Mouse (Mus musculus): ENCODE measurements around the gene Fam92b.

Fam92b gene

GRCm38 (mm10) chr8:120190107-120190809 lies 13.0 kb upstream of the Fam92b start:
- no peak for DNase-seq (ENCODE audit: low spot score in 2 of 2)

DNA sequence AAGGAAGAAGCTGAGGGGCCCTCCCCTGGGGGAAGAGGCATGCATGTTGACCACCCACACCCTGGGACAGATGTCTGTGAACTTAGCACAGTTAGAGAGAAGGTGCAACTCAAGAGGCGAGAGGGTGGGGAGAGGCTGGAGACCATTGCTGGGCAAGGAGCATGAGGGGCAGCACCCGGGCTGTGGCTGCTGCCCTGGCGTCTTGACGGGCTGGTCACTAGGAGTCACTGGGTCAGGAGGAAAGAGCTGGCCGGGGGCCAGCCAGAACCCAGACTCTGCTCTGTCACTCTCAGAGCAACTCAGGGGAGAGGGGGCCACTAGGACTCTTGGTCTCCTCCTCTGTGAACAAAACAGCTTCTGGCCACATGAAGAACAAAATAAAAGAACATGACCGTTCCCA lies 12.2 kb upstream of the Fam92b start:
- DNase-seq (ENCODE audit: low spot score in 2 of 2), result no peak

- DNase-seq (ENCODE audit: low spot score in 2 of 2), result no peak
Measured at GRCm38 (mm10) chr8:120188510-120188909, 11.2 kb upstream of the Fam92b start.

- DNase-seq (ENCODE audit: low spot score in 2 of 2), result no peak
Measured at GRCm38 (mm10) chr8:120186454-120186853, 9.2 kb upstream of the Fam92b start.

DNA sequence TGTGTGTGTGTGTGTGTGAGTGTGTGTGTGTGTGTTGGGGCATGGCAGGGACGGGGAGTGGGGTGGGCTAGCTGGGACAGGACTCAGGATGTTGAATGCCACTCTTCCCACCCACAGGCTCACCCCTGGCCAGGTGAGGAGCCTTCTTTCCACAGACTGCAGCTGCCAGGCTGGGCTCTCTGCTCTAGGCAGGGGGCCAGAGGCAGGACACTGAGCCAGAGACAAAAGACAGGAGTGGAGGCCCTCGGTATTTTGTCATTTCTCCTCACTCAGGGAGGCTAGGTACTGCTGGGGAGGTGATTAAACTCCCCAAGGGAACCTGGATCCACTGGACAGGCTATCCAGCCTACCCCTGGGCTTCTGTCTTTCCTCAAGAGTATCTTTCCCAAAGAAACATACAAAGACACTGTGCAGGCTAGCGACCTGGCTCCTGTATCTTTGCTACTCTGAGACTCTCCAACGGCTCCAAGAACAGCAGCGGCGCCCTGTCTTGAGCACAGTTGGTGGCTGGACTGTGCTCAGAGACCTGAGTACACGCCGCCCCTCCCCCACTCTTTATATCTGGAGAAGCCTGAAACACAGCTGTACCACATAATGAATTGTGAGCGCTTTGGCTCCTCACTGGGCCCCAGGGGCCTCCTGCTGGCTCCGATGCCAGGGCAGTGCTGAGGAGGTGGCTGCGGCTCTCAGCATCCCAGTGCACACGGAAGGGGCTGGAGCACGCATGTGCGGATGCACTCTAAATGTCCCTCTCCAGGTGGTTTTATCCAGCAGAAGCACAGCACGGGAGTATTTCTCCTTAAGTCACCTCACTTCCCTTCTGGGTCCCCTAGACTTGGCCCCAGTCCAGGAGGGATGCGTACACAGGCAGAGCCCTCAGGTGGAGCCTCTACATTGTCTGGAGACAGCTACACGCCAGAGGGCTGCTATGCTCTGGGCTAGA lies 7.9 kb upstream of the Fam92b start:
- no peak for DNase-seq (ENCODE audit: low spot score in 2 of 2)

DNA sequence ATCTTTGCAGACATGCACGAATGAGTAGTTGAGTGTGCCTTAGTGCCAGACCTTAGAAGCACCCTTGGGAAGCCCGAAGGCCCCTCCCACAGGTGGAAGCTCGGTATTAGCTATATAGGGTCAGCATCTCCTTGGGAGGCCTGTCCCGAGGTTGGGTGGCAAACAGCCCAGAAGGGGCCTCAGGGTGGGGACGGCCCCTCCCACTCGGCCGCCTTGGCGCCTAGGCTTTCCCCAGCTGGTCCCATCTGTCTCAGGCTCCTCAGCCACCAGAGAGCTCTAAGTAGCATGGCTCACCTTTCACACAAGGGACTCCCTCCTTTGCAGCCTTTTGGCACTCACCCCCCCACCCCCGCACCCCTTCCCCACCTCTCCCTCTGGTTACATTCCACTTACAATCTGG lies 7.1 kb upstream of the Fam92b start:
- DNase-seq (ENCODE audit: low spot score in 2 of 2), result no peak

DNA sequence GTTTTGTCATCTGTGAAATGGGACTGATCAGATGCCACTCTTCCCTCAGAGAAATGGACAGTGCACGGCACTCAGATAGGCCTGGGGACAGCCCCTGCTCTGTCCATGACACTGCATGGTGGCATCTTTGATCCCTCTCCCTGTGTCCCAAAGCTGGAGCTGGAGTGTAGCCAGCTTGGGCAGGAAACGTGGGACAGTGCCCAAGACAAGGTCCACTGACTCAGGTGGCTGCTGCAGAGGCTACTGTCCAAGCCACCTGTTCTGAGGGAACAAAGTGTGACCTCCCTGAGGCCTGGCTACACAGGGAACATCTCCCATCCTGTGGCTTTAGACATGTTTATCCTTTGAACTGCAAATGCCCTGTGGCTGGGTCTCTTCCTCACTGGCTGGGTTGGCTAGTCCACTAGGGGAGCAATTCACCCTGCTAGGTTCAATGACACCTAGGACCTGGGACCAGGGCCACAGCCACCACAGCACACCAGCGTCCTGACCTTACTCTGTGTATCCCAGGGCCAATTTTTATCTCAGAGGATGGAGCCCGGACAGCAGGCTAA lies 4.7 kb upstream of the Fam92b start:
- DNase-seq (ENCODE audit: low spot score in 2 of 2), result no peak

DNA sequence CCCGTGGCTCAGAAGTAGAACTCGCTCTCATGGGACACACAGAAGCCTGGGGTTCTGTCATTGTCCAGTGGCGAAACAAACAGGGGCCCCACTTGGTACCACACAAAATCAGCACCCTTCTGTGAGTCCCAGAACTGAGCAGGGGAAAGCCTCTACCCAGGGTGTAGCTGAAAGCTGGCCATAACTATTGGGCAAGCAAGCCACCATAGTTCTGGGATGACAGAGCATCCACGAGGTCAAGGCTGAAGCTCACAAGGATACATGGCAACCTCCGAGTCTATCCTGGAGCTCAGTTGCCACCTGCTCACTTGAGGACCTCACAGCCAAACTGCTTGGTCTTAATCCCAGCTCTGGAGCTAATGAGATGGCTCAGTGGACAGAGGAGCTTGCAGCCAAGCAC lies 4.0 kb upstream of the Fam92b start:
- DNase-seq (ENCODE audit: low spot score in 2 of 2), result no peak

GRCm38 (mm10) chr8:120180445-120180970 lies 3.2 kb upstream of the Fam92b start:
- no peak for DNase-seq (ENCODE audit: low spot score in 2 of 2)

DNA sequence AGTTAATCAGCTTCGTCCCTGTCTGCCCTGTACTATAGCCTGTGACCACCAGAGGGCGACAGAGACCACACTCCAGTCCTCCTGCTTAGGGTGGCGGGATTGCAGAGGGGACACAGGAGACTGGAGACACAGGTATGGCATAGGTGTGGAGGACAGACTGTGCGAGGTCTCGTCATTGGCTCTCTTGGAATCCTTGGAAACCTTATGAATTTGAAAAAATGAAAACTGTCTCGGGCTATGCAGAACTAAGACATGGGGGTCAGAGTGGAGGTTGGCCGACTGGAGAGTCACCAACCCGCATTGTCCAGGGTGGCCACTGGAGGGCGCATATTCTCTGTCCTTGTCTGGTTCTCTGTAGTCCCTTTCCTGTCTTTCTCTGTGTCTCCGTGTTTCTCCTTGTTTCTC lies 1.8 kb upstream of the Fam92b start:
- peak; percentile 65 to 89 for DNase-seq (ENCODE audit: low spot score in 2 of 2)

- no peak for DNase-seq (ENCODE audit: low spot score in 2 of 2)
Measured at GRCm38 (mm10) chr8:120178124-120178514, 853 bp upstream of the Fam92b start.

GRCm38 (mm10) chr8:120176605-120177004 lies 661 bp downstream of the Fam92b start:
- no peak for DNase-seq (ENCODE audit: low spot score in 2 of 2)

GRCm38 (mm10) chr8:120174606-120175005 lies 2.7 kb downstream of the Fam92b start:
- no peak for DNase-seq (ENCODE audit: low spot score in 2 of 2)

DNA sequence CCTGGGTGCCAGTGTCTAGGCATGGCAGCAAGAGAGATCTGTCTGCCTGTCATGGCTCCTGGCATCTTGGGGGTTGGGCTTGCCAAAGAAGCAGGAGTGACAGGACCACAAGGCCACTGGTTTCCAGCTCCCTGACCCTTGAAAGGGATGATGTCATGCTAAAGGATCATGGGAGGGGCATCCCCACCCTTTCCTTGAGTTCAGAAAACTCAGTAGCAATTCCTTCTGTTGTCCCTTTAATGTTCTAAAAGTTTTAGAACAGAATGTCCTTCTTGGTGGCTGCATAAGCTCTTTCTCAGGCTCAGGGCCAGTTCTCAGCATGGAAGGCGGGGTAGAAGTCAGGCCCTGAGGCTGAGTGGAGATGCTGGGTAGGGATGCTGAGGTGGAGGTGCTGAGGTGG lies 4.1 kb downstream of the Fam92b start:
- DNase-seq (ENCODE audit: low spot score in 2 of 2), result no peak

DNA sequence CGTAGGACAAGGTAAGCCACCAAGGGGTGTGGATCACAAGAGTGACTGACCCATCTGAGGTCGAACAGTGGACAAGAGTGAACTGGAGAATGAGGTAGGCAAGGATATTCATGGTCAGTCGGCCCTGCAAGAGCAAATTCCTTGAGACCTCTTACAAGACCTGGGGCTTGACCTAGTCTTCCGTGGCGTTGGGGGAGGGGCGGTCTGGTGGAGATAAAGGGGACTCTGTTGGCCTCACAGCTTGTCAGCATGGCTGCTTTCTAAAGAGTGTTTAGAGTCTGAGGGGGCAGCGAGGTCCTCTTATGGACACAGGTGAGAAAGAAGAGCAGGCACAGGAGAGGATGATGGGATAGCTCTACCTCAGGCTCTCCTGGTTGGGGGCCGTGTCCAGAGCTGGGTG lies 8.1 kb downstream of the Fam92b start:
- no peak for DNase-seq (ENCODE audit: low spot score in 2 of 2)

- DNase-seq (ENCODE audit: low spot score in 2 of 2), result peak in 1 of 2 experiments; percentile 61
Measured at GRCm38 (mm10) chr8:120167821-120168220, 9.4 kb downstream of the Fam92b start.

GRCm38 (mm10) chr8:120167136-120167535 lies 10.1 kb downstream of the Fam92b start:
- DNase-seq (ENCODE audit: low spot score in 2 of 2), result no peak

DNA sequence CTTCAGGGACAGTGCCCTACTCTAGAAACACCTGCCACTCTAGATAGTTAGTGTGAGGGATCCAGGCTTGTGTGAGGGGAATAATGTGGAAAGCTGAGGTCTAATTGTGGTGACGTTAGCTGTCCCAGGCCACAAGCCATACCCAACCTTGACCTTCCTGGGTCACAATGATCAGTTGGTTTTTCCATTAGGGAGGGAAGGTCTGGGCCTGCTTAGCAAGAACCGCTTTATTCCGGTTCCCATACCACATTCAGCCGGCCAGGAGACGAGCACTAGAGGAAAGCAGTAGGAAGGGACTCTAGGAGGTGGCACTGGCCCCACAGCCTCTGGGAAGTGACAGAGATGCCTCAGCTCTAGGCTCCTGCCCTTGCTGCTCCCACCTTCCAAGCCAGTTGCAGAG lies 13.2 kb downstream of the Fam92b start:
- no peak for DNase-seq (ENCODE audit: low spot score in 2 of 2)

DNA sequence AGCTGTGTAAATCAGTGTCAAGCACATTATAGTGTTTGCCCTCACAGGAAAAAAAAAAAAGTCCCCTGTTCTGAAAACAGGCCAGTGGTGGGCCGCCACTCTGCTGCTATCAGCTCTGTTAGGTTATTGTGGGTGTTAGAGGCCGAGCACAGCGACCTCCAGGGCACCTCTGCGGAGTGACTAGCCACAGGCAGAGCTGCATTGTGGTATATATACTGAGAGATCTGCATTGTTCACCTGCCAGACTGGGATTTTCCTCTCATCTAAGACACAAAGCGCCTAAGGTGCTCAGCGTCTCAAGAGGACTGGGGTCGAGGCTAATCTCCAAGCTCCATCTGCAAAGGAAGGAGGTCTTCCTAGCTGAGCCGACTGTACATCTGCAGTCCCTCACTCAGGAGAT lies 13.9 kb downstream of the Fam92b start:
- DNase-seq (ENCODE audit: low spot score in 2 of 2), result no peak

DNA sequence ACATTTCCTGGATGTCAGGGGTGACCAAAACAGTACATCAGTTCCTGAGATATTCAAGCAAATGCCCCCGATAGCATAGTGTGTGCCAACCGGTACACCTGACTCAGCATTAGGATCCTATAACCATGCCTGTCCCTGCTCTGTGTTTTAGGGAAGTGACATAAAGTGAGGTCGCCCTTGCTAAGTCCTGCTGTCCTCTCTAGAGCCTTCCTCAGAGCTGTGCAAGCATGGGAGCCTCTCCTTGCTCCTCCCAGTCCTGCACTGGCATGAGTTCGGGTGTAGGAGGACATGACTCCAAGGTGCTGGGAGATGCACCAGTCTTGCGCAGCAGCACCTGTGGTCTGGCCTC lies 14.9 kb downstream of the Fam92b start:
- DNase-seq (ENCODE audit: low spot score in 2 of 2), result no peak

- DNase-seq (ENCODE audit: low spot score in 2 of 2), result no peak
Measured at GRCm38 (mm10) chr8:120161658-120162403, 15.4 kb downstream of the Fam92b start.

- DNase-seq (ENCODE audit: low spot score in 2 of 2), result no peak
Measured at GRCm38 (mm10) chr8:120160366-120160765, 16.9 kb downstream of the Fam92b start.
